Mouse (Mus musculus) C2C12 (cell line): ENCODE results near the gene Crhr1. TPM values are rescaled to one million over a fixed set of nuclear protein-coding genes. Genes with fewer than 3 reads are reported as not detected.

Experiments used
- H3K27me3 ChIP-seq: one replicate; pipeline ENCODE4 v1.6.1; 2011; ENCODE audit not compliant: control insufficient read depth, insufficient read depth, insufficient read length
- H3K36me3 ChIP-seq: one replicate; pipeline ENCODE4 v1.6.1; 2011; ENCODE audit not compliant: control insufficient read depth, insufficient read depth
- H3K4me3 ChIP-seq: one replicate; pipeline ENCODE4 v1.5.1; 2011; ENCODE audit warnings: mild to moderate bottlenecking, control low read depth; ENCODE audit not compliant: poor library complexity, insufficient read depth, severe bottlenecking
- H3K79me2 ChIP-seq: one replicate; pipeline ENCODE4 v1.6.1; 2011; ENCODE audit not compliant: control insufficient read depth, insufficient read depth
- H3K79me3 ChIP-seq: one replicate; pipeline ENCODE4 v1.6.1; 2011; ENCODE audit warnings: low read depth, control low read depth
- H3ac ChIP-seq: one replicate; pipeline ENCODE3; 2011; ENCODE audit warnings: low read depth; ENCODE audit not compliant: control insufficient read depth, insufficient read length
- CEBPB ChIP-seq: IDR thresholded peaks from one replicate; pipeline ENCODE4 v1.6.1; 2011; ENCODE audit warnings: low read depth, mild to moderate bottlenecking, control low read depth, moderate library complexity
- CTCF ChIP-seq: IDR thresholded peaks from one replicate; pipeline ENCODE4 v1.5.1; 2011; ENCODE audit not compliant: control insufficient read depth, insufficient read depth, insufficient read length
- FOSL1 ChIP-seq: IDR thresholded peaks from one replicate; pipeline ENCODE4 v1.8.0; 2011; ENCODE audit warnings: mild to moderate bottlenecking, low read length; ENCODE audit not compliant: poor library complexity, insufficient read depth, severe bottlenecking
- MAX ChIP-seq: IDR thresholded peaks from one replicate; pipeline ENCODE4 v1.6.1; 2011; ENCODE audit warnings: mild to moderate bottlenecking, control low read depth
- MYOD1 ChIP-seq: IDR thresholded peaks from one replicate; pipeline ENCODE4 v1.6.1; 2011; ENCODE audit warnings: low read depth; ENCODE audit not compliant: control insufficient read depth, insufficient read length
- MYOG ChIP-seq: IDR thresholded peaks from one replicate; pipeline ENCODE4 v1.6.1; 2011; ENCODE audit not compliant: control insufficient read depth, insufficient read length; ENCODE audit errors: extremely low read depth
- USF1 ChIP-seq: IDR thresholded peaks from one replicate; pipeline ENCODE4 v1.6.1; 2011; ENCODE audit warnings: low read depth, mild to moderate bottlenecking, control low read depth, moderate library complexity
- polyA plus RNA-seq: library from polyadenylated mRNA; unstranded; fragments of >200 nt; fragmentation: generic; extraction: Trizol; gene quantifications from one replicate; pipeline ENCODE4 v1.2.1, GENCODE M21; 2012; ENCODE audit warnings: missing spikeins

Gene Crhr1
- polyA plus RNA-seq, 1 experiment: not detected

DNA sequence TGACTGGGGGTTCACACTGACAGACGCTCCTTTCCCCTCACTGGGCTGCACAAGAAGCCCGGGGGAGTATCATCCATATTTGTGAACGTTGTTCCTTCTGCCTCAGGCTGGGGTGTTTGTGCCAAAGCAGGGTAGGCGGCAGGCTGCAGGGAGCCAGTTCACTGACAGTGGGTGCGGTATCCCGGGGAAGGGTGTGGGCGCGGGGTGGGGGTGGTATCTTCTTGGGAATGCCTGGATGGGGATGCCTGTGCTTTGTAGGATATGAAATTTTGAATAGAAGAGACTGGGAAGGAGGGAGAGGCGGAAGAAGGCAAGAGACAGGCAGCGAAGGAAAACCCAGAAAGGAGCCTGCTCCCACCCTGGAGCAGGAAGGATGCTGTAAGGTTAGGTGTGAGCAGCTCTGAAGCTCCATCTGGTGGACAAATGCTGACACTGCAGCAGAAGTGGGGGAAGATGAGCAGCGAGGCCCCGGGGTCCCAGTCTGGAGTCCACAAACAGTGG, 38.7 kb downstream of the Crhr1 start:
- Histone ChIP-seq H3K4me3 (no peak overlapping the region), H3K79me2 (no peaks in the 10 kb centered on the region), H3K36me3 (no peaks in the 10 kb centered on the region), H3ac (no peak overlapping the region), H3K27me3 (peaks cover 27% of the 10 kb centered on the region), H3K79me3 (no peaks in the 10 kb centered on the region)
- no peak for TF ChIP-seq USF1
- TF ChIP-seq MYOD1: no peak
- TF ChIP-seq CEBPB: no peak
- no peak for TF ChIP-seq MAX
- TF ChIP-seq CTCF: peak; percentile 91

DNA sequence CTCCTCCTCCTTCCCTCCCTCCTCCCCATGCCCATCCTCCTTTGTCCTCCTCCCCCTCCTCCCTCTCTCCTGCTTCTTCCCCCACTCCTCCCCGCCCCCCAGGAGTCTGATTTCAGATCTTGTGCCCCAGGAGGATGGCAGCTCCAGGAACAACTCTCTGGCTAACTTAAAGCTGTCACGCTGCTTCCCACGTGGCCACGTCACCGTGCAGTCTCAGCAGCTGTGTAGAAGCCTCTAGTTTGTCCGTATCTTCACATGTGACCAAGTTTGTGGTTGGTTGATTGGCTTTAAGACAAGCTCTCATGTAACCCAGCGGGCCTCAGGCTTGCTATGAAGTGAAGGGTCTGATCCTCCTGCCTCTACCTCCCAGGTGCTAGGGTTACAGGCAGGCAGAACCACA, 46.2 kb downstream of the Crhr1 start:
- no peak overlapping the region for H3ac ChIP-seq
- H3K27me3 ChIP-seq: peaks cover 18% of the 10 kb centered on the region
- H3K79me2 ChIP-seq: no peaks in the 10 kb centered on the region
- H3K4me3 ChIP-seq: no peak overlapping the region
- H3K36me3 ChIP-seq: no peaks in the 10 kb centered on the region
- TF ChIP-seq CTCF (no peak), CEBPB (no peak), MYOD1 (peak; percentile 25), MYOG (no peak), FOSL1 (no peak), MAX (no peak), USF1 (peak; percentile 60)
- no peaks in the 10 kb centered on the region for H3K79me3 ChIP-seq

DNA sequence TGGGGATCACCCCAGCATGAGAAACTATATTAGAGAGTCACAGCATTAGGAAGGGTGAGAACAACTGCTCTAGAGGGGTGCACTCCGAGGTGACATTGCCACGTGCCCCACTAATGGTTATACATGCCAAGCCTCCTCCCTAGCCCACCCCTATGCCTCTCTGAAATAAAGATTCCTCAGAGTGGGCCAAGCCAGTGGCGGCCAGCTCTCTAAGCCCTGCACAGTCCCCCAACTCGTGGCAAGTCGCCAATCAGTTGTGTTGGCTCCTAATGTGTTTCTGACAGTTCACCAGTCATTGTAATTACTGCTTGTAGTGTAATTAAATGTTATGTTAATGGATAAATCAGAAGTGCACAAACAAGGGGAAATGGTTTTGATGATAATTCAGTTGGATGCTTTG, 47.1 kb downstream of the Crhr1 start:
- Histone ChIP-seq H3K27me3 (peaks cover 11% of the 10 kb centered on the region), H3K36me3 (no peaks in the 10 kb centered on the region), H3K4me3 (no peak overlapping the region), H3ac (no peak overlapping the region), H3K79me3 (no peaks in the 10 kb centered on the region), H3K79me2 (no peaks in the 10 kb centered on the region)
- TF ChIP-seq CEBPB: no peak
- no peak for TF ChIP-seq CTCF
- no peak for TF ChIP-seq MAX
- TF ChIP-seq MYOG: no peak
- no peak for TF ChIP-seq USF1
- no peak for TF ChIP-seq FOSL1
- no peak for TF ChIP-seq MYOD1

DNA sequence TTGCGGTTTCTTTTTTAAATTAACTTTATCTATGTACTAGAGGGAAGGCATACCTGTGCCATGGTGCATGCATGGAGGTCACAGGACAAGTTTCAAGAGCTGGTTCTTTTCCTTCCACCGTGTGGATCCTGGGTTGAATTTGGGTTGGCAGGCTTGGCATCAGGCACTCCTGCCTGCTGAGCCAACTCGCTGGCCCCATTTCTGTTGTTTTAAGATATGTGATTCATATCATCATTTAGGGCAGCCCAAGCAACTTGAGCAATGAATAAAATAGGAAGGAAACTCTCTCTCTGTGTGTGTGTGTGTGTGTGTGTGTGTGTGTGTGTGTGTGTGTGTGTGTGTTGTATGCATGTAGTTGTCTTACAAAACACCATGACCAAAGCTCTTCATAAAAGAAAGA, 49.5 kb downstream of the Crhr1 start:
- H3K27me3 ChIP-seq: peaks cover under 1% of the 10 kb centered on the region
- no peak overlapping the region for H3K4me3 ChIP-seq
- H3K79me2 ChIP-seq: no peaks in the 10 kb centered on the region
- no peaks in the 10 kb centered on the region for H3K79me3 ChIP-seq
- no peak overlapping the region for H3ac ChIP-seq
- no peaks in the 10 kb centered on the region for H3K36me3 ChIP-seq
- TF ChIP-seq CEBPB (no peak), MAX (no peak), USF1 (no peak), MYOG (no peak), FOSL1 (no peak), CTCF (no peak), MYOD1 (no peak)

DNA sequence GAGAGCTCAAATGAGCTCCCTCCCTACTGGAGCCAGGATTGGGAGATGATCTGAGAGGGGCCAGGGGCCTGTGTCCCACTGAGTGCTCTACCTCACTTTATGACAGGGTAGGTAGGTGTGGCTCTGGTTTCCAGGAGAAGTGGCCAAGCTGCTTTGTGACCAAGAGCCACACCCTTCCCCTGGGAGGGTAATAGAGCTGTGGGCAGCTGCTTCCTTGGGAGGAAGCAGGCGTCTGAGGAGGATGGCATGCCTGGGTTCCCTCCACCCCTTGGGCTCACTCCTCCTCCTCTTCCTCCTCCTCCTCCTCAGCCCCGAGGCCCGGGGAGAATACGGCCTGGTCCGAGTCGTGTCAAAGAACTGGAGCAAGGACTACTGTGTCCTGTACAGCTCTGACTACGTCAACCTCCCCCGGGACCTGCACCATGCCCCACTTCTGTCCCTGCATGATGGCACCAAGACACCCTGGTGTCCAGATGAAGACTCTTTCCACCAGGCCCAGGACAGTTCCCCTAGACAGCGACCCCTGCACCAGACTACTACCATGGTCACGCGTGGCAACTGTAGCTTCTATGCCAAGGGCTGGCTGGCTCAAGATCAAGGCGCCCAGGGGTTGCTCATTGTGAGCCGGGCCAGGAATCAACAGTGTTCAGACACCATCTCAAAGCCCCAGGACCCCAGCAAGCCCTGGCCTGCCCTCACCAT, 53.6 kb downstream of the Crhr1 start, which contains the start of gene Sppl2c:
TSS of gene Sppl2c (plus strand) at position 193 of the 702 bp plus-strand sequence.
- Histone ChIP-seq H3K79me3 (no peaks in the 10 kb centered on the region), H3K79me2 (no peaks in the 10 kb centered on the region), H3K36me3 (no peaks in the 10 kb centered on the region), H3K4me3 (no peak within 1 kb of the TSS), H3K27me3 (peaks cover 4% of the 10 kb centered on the region), H3ac (no peak within 1 kb of the TSS)
- TF ChIP-seq MAX: no peak
- TF ChIP-seq CTCF: no peak
- no peak for TF ChIP-seq CEBPB
- no peak for TF ChIP-seq USF1
- TF ChIP-seq MYOD1: no peak
- no peak for TF ChIP-seq FOSL1
- TF ChIP-seq MYOG: no peak
